Mouse (Mus musculus) embryonic facial prominence, embryonic 11.5 days (tissue): ENCODE measurements around the gene Fxn. TPM values are rescaled to one million over a fixed set of nuclear protein-coding genes. Genes with fewer than 3 reads are reported as not detected.

Source experiments
- ATAC-seq: fragments of 200-750 bp; cut with Nextera tagmentation; replicated peaks from 2 replicates; pipeline ENCODE4 v1.8.0; 2017; ENCODE audit warnings: low read depth; ENCODE audit not compliant: insufficient number of reproducible peaks, low FRiP score, low TSS enrichment
- DNase-seq: peaks from one replicate; pipeline ENCODE4 v3.0.0-alpha.2; 2015; ENCODE audit warnings: low spot score
- H3K27ac ChIP-seq: fragments of 300-500 bp; sonication (generic); replicated peaks from 2 replicates; pipeline ENCODE4 v1.5.1; 2014; ENCODE audit warnings: mild to moderate bottlenecking, low read depth, low read length, control low read depth
- H3K27me3 ChIP-seq: fragments of 300-500 bp; sonication (generic); 2 replicates; pipeline ENCODE4 v1.6.1; 2014; ENCODE audit warnings: mild to moderate bottlenecking, low read length, moderate library complexity, mixed read lengths; ENCODE audit not compliant: control insufficient read depth, insufficient read depth
- H3K36me3 ChIP-seq: fragments of 300-500 bp; sonication (generic); replicated peaks from 2 replicates; pipeline ENCODE4 v1.6.1; 2014; ENCODE audit warnings: low read depth, mild to moderate bottlenecking, low read length, moderate library complexity, mixed read lengths; ENCODE audit not compliant: control insufficient read depth, insufficient read depth
- H3K4me1 ChIP-seq: fragments of 300-500 bp; sonication (generic); 2 replicates; pipeline ENCODE4 v1.6.1; 2014; ENCODE audit warnings: low read length, mixed read lengths; ENCODE audit not compliant: control insufficient read depth, insufficient read depth
- H3K4me2 ChIP-seq: fragments of 300-500 bp; sonication (generic); 2 replicates; pipeline ENCODE4 v1.6.1; 2014; ENCODE audit warnings: low read depth, mild to moderate bottlenecking, control low read depth, low read length, moderate library complexity
- H3K4me3 ChIP-seq: fragments of 300-500 bp; sonication (generic); 2 replicates; pipeline ENCODE4 v1.5.1; 2014; ENCODE audit warnings: low read depth, low read length, control low read depth
- H3K9ac ChIP-seq: fragments of 300-500 bp; sonication (generic); replicated peaks from 2 replicates; pipeline ENCODE4 v1.6.1; 2014; ENCODE audit warnings: mild to moderate bottlenecking, control low read depth, low read length
- H3K9me3 ChIP-seq: fragments of 300-500 bp; sonication (generic); replicated peaks from 2 replicates; pipeline ENCODE4 v1.6.1; 2016; ENCODE audit warnings: mild to moderate bottlenecking, low read length, inconsistent platforms, mixed read lengths; ENCODE audit not compliant: control insufficient read depth
- WGBS: fragments of 180-500 bp; shearing (Covaris S2); extraction: QIAGEN DNeasy Blood & Tissue Kit; methylation state at CpG from one replicate; pipeline ENCODE4 v1.1.7; 2014; 5-methylcytosine and 5-hydroxymethylcytosine counted together
- polyA plus RNA-seq: library from polyadenylated mRNA; unstranded; fragments of >200 nt; fragmentation: Nextera tagmentation; extraction: Ambion mirVana; gene quantifications from 2 replicates; pipeline ENCODE4 v1.2.1, GENCODE M21; 2014

Fxn gene
- polyA plus RNA-seq, 1 experiment from 2014 or later, result 58.0 TPM

DNA sequence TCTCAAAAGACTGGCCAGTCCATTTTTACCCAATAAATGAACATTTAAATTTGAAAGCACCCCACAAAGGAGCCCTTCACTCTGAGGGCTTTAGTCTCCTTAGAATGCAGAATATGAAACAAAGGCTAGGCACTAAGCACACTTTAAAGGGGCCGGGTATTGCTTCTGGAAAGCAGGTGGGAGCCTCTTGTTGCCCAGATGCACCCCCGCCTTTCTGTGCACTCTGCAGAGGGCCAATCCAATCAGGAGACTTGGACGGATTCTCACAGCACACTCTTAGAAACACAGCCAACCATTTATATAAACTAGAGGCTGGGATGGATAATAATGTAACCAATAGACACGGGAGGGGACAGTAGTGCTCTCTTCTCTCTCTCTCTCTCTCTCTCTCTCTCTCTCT, 11.9 kb downstream of the Fxn start:
- WGBS, result 69% methylated on average over 4 of the region's 4 CpGs
- Histone ChIP-seq H3K4me2 (no peak overlapping the region), H3K4me3 (no peak overlapping the region), H3K9me3 (no peaks in the 10 kb centered on the region), H3K27ac (no peak overlapping the region), H3K9ac (no peak overlapping the region), H3K27me3 (no peaks in the 10 kb centered on the region), H3K36me3 (no peaks in the 10 kb centered on the region; the same call in 1 of the 2 replicates), H3K4me1 (no peaks in the 10 kb centered on the region)
- ATAC-seq, result no peak
- DNase-seq, result peak; percentile 18

DNA sequence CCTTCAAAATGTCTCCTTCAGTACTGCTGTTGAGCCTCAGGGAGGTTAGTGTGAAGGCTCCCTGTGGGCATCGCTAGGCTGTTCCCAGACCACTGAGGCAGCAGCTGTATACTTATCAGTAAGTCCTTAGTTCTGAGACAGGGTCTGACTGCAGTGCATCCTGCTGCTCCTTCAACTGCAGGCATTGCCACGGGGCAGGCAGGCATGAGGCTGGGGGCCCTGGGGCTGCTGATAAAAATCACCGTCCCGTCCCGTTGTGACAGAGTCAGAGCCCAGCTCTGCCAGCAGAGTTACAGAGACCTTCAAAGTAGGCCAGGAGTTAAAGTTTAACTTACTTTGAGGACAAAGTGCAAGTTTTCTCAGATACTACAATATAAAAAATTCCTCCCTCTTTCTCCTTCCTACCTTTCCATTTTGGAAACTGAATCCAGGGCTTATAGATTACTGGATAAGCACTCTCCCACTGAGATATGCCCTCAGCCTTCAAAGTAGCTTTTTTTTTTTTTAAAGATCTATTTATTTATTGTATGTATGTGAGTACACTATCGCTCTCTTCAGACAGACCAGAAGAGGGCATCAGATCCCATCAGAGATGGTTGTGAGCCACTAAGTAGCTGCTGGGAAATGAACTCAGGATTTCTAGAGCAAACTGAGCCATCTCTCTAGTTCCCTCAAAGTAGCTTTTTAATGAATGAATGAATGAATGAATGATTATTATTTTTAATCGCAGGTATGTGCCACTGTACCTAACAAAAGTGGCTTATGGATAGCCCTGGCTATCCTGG, 14.2 kb downstream of the Fxn start:
- H3K9ac ChIP-seq, result no peak overlapping the region
- H3K27ac ChIP-seq, result no peak overlapping the region
- H3K27me3 ChIP-seq, result no peaks in the 10 kb centered on the region
- no peak for DNase-seq
- H3K4me3 ChIP-seq, result no peak overlapping the region
- ATAC-seq, result no peak
- no peaks in the 10 kb centered on the region for H3K9me3 ChIP-seq
- no peaks in the 10 kb centered on the region for H3K4me1 ChIP-seq
- 86% methylated on average over 7 of the region's 7 CpGs for WGBS
- H3K4me2 ChIP-seq, result no peak overlapping the region
- H3K36me3 ChIP-seq, result no peaks in the 10 kb centered on the region; the same call in 1 of the 2 replicates

GRCm38 (mm10) chr19:24264991-24265390, 15.4 kb downstream of the Fxn start:
- Histone ChIP-seq H3K9ac (no peak overlapping the region), H3K4me1 (no peaks in the 10 kb centered on the region), H3K36me3 (no peaks in the 10 kb centered on the region), H3K4me2 (no peak overlapping the region), H3K27me3 (no peaks in the 10 kb centered on the region), H3K27ac (no peak overlapping the region), H3K4me3 (no peak overlapping the region), H3K9me3 (no peaks in the 10 kb centered on the region)
- ATAC-seq (peak; percentile 72), DNase-seq (peak; percentile 86)
- 44% methylated on average over 7 of the region's 7 CpGs for WGBS

GRCm38 (mm10) chr19:24262736-24263135, 17.7 kb downstream of the Fxn start:
- Histone ChIP-seq H3K27ac (no peak overlapping the region), H3K4me3 (no peak overlapping the region), H3K9ac (no peak overlapping the region), H3K9me3 (no peaks in the 10 kb centered on the region), H3K4me1 (no peaks in the 10 kb centered on the region), H3K4me2 (no peak overlapping the region), H3K36me3 (no peaks in the 10 kb centered on the region), H3K27me3 (no peaks in the 10 kb centered on the region)
- ATAC-seq, result no peak
- 89% methylated on average over 14 of the region's 14 CpGs for WGBS
- DNase-seq, result no peak

GRCm38 (mm10) chr19:24259390-24260351, 20.7 kb downstream of the Fxn start:
- DNase-seq (no peak), ATAC-seq (no peak)
- no peaks in the 10 kb centered on the region for H3K9me3 ChIP-seq
- no peaks in the 10 kb centered on the region for H3K36me3 ChIP-seq
- no peak overlapping the region for H3K9ac ChIP-seq
- H3K4me1 ChIP-seq, result no peaks in the 10 kb centered on the region
- 77% methylated on average over 12 of the region's 12 CpGs for WGBS
- H3K4me2 ChIP-seq, result no peak overlapping the region
- no peak overlapping the region for H3K4me3 ChIP-seq
- no peaks in the 10 kb centered on the region for H3K27me3 ChIP-seq
- no peak overlapping the region for H3K27ac ChIP-seq

- 80% methylated on average over 5 of the region's 5 CpGs for WGBS
- Histone ChIP-seq H3K9ac (no peak overlapping the region), H3K4me3 (no peak overlapping the region), H3K27me3 (no peaks in the 10 kb centered on the region), H3K36me3 (no peaks in the 10 kb centered on the region), H3K27ac (no peak overlapping the region), H3K9me3 (no peaks in the 10 kb centered on the region), H3K4me2 (no peak overlapping the region), H3K4me1 (no peaks in the 10 kb centered on the region)
- DNase-seq, result no peak
- no peak for ATAC-seq
Observed at GRCm38 (mm10) chr19:24258368-24258767, 22.0 kb downstream of the Fxn start.

GRCm38 (mm10) chr19:24257962-24258361, 22.4 kb downstream of the Fxn start:
- Histone ChIP-seq H3K27ac (no peak overlapping the region), H3K4me2 (no peak overlapping the region), H3K36me3 (no peaks in the 10 kb centered on the region), H3K4me3 (no peak overlapping the region), H3K27me3 (no peaks in the 10 kb centered on the region), H3K4me1 (no peaks in the 10 kb centered on the region), H3K9ac (no peak overlapping the region), H3K9me3 (no peaks in the 10 kb centered on the region)
- DNase-seq (no peak), ATAC-seq (no peak)
- 93% methylated on average over 6 of the region's 6 CpGs for WGBS
